Mouse (Mus musculus): ENCODE results near the gene Pomgnt2. TPM values are rescaled to one million over a fixed set of nuclear protein-coding genes. Genes with fewer than 3 reads are reported as not detected.

The Pomgnt2 gene
- total and polyA plus RNA-seq, 3 experiments, result not detected

- H3K4me1 ChIP-seq (ENCODE audit: control insufficient read depth in 1 of 2, insufficient read depth in 2 of 2, low read length in 2 of 2), result no peaks in the 10 kb centered on the region
- H3K9ac ChIP-seq (ENCODE audit: control insufficient read depth, low read depth, low read length, poor library complexity, severe bottlenecking), result no peak overlapping the region
- H3K27me3 ChIP-seq (ENCODE audit: control insufficient read depth in 1 of 2, insufficient read depth in 2 of 2, low read length in 2 of 2), result no peaks in the 10 kb centered on the region
- H3K4me3 ChIP-seq (ENCODE audit: control insufficient read depth in 1 of 2, insufficient read depth in 1 of 2, low read depth in 2 of 2, low read length in 2 of 2), result no peak overlapping the region
- no peaks in the 10 kb centered on the region for H3K9me3 ChIP-seq (replicated peaks; ENCODE audit: insufficient read depth, low read length)
- no peak for TF ChIP-seq NELFE (IDR thresholded peaks at IDR 0.05; ENCODE audit: low read depth, low read length)
- TF ChIP-seq MEF2A (IDR thresholded peaks at IDR 0.05; ENCODE audit: extremely low read depth, insufficient replicate concordance, low read depth, low read length, poor library complexity, severe bottlenecking), result no peak
- no peak for TF ChIP-seq RCOR1 (IDR thresholded peaks at IDR 0.05; ENCODE audit: low read depth, low read length)
- TF ChIP-seq MAX (IDR thresholded peaks at IDR 0.05; ENCODE audit: low read length), result no peak
- TF ChIP-seq ZMIZ1 (IDR thresholded peaks at IDR 0.05; ENCODE audit: low read depth, low read length), result no peak
- TF ChIP-seq HCFC1 (IDR thresholded peaks at IDR 0.05; ENCODE audit: low read depth, low read length), result no peak
- no peak for TF ChIP-seq ZKSCAN1 (IDR thresholded peaks at IDR 0.05; ENCODE audit: low read depth, low read length)
- no peak for TF ChIP-seq NRF1 (IDR thresholded peaks at IDR 0.05; ENCODE audit: insufficient read depth, low read depth, low read length, poor library complexity, severe bottlenecking)
- TF ChIP-seq MYC (IDR thresholded peaks at IDR 0.05; ENCODE audit: low read depth, low read length), result no peak
- TF ChIP-seq POLR2AphosphoS5 (IDR thresholded peaks at IDR 0.05; ENCODE audit: borderline replicate concordance, low read depth, low read length), result no peak
- no peak for TF ChIP-seq TBP (IDR thresholded peaks at IDR 0.05; ENCODE audit: low read depth, low read length)
- DNase-seq (ENCODE audit: low read depth, low spot score), result no peak
- no peak overlapping the region for H3K27ac ChIP-seq (ENCODE audit: control insufficient read depth, low read depth, low read length)
- no peaks in the 10 kb centered on the region for H3K79me2 ChIP-seq (ENCODE audit: control insufficient read depth, insufficient read depth, low read length, poor library complexity)
- H3K36me3 ChIP-seq (ENCODE audit: control insufficient read depth in 1 of 2, insufficient read depth in 2 of 2, low read length in 2 of 2), result no peaks in the 10 kb centered on the region
Measured at GRCm38 (mm10) chr9:122038631-122039030, 41.7 kb upstream of the Pomgnt2 start.

- Histone ChIP-seq H3K27ac (ENCODE audit: control insufficient read depth, low read depth, low read length) (no peak overlapping the region), H3K9me3 (replicated peaks; ENCODE audit: insufficient read depth, low read length) (no peaks in the 10 kb centered on the region), H3K36me3 (ENCODE audit: control insufficient read depth in 1 of 2, insufficient read depth in 2 of 2, low read length in 2 of 2) (no peaks in the 10 kb centered on the region), H3K27me3 (ENCODE audit: control insufficient read depth in 1 of 2, insufficient read depth in 2 of 2, low read length in 2 of 2) (no peaks in the 10 kb centered on the region), H3K9ac (ENCODE audit: control insufficient read depth, low read depth, low read length, poor library complexity, severe bottlenecking) (no peak overlapping the region), H3K4me3 (ENCODE audit: control insufficient read depth in 1 of 2, insufficient read depth in 1 of 2, low read depth in 2 of 2, low read length in 2 of 2) (no peak overlapping the region), H3K79me2 (ENCODE audit: control insufficient read depth, insufficient read depth, low read length, poor library complexity) (no peaks in the 10 kb centered on the region), H3K4me1 (ENCODE audit: control insufficient read depth in 1 of 2, insufficient read depth in 2 of 2, low read length in 2 of 2) (no peaks in the 10 kb centered on the region)
- DNase-seq (ENCODE audit: low read depth, low spot score), result no peak
- no peak for TF ChIP-seq POLR2AphosphoS5 (IDR thresholded peaks at IDR 0.05; ENCODE audit: borderline replicate concordance, low read depth, low read length)
- TF ChIP-seq TCF12 (IDR thresholded peaks at IDR 0.05; ENCODE audit: low read depth, low read length), result no peak
- TF ChIP-seq ZNF384 (IDR thresholded peaks at IDR 0.05; ENCODE audit: low read depth, low read length), result no peak
- TF ChIP-seq HCFC1 (IDR thresholded peaks at IDR 0.05; ENCODE audit: low read depth, low read length), result no peak
- no peak for TF ChIP-seq EP300 (IDR thresholded peaks at IDR 0.05; ENCODE audit: low read depth in 1 of 2, low read length in 2 of 2)
- TF ChIP-seq CHD1 (IDR thresholded peaks at IDR 0.05; ENCODE audit: low read depth, low read length), result no peak
- no peak for TF ChIP-seq GATA1 (IDR thresholded peaks at IDR 0.05; ENCODE audit: low read depth, low read length)
- no peak for TF ChIP-seq NRF1 (IDR thresholded peaks at IDR 0.05; ENCODE audit: insufficient read depth, low read depth, low read length, poor library complexity, severe bottlenecking)
- no peak for TF ChIP-seq E2F4 (IDR thresholded peaks at IDR 0.05; ENCODE audit: borderline replicate concordance, low read depth, low read length)
- TF ChIP-seq ELF1 (IDR thresholded peaks at IDR 0.05; ENCODE audit: low read depth, low read length), result no peak
- no peak for TF ChIP-seq RCOR1 (IDR thresholded peaks at IDR 0.05; ENCODE audit: low read depth, low read length)
- TF ChIP-seq ZKSCAN1 (IDR thresholded peaks at IDR 0.05; ENCODE audit: low read depth, low read length), result no peak
- TF ChIP-seq CTCF (IDR thresholded peaks at IDR 0.05 in 2 of 3, conservative IDR thresholded peaks at IDR 0.05 in 1 of 3; ENCODE audit: control insufficient read depth in 1 of 3, insufficient read depth in 1 of 3, low read depth in 2 of 3, low read length in 3 of 3, poor library complexity in 1 of 3, severe bottlenecking in 1 of 3), result no peak
- TF ChIP-seq USF1 (IDR thresholded peaks at IDR 0.05; ENCODE audit: low read depth, low read length), result no peak
- no peak for TF ChIP-seq ZC3H11A (IDR thresholded peaks at IDR 0.05; ENCODE audit: low read depth, low read length)
- TF ChIP-seq USF2 (IDR thresholded peaks at IDR 0.05; ENCODE audit: borderline replicate concordance in 1 of 2, insufficient read depth in 1 of 2, low read depth in 1 of 2, low read length in 2 of 2), result no peak
- no peak for TF ChIP-seq NELFE (IDR thresholded peaks at IDR 0.05; ENCODE audit: low read depth, low read length)
- TF ChIP-seq SMC3 (IDR thresholded peaks at IDR 0.05; ENCODE audit: low read depth, low read length), result no peak
- no peak for TF ChIP-seq ZMIZ1 (IDR thresholded peaks at IDR 0.05; ENCODE audit: low read depth, low read length)
Measured at GRCm38 (mm10) chr9:122036496-122037054, 39.7 kb upstream of the Pomgnt2 start.

All from MEL (cell line).